11 mouse cellular contexts compared by ENCODE assay signal in the genomic region with DNA sequence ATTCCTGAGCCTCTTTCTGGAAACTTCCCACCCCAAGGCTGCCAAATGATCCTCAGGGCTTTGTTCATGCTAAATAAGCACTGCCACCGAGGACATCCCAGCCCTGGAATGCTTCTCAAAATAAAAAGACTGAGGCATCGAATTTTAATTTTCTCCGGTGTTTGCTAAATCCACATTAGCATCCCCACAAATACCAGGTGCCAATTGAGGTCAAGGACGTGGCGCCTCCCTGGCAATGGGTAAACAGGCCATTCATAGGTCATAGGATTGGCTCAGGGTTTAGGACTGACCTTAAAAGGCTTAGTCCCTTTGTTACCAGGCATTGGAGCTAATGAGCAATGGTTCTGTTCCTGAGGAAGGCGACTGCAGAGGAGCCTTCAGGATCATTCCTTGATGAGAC.
"Had no signal": no experiment of that assay in that cellular context is flagged by ENCODE, and none has a peak within 500 bp of the region (broad histone marks: within the 10 kb centered on the region; RNA-seq: fewer than 3 reads in every experiment).

No protein-coding gene starts in this region.

- H3K27ac ChIP-seq: kidney, embryonic 15.5 days; limb, embryonic 13.5 days; midbrain, embryonic 10.5 days; neural tube, embryonic 15.5 days; stomach, postnatal 0 days had no signal

- H3K4me1 ChIP-seq: kidney, embryonic 15.5 days; limb, embryonic 13.5 days; neural tube, embryonic 15.5 days had no signal

- H3K9ac ChIP-seq: kidney, embryonic 15.5 days; limb, embryonic 13.5 days; lung, embryonic 14.5 days; neural tube, embryonic 15.5 days had no signal

- H3K4me3 ChIP-seq: kidney, embryonic 15.5 days; limb, embryonic 13.5 days; midbrain, embryonic 10.5 days; myocyte; neural tube, embryonic 15.5 days had no signal

- H3K9me3 ChIP-seq: kidney, embryonic 15.5 days; limb, embryonic 13.5 days; midbrain, embryonic 10.5 days; neural tube, embryonic 15.5 days had no signal

- DNase-seq: left cerebral cortex, postnatal 4 days; lung, embryonic 14.5 days; lung, postnatal 10 days; lung, postnatal 4 days; midbrain, embryonic 14.5 days had no signal

- H3K27me3 ChIP-seq: kidney, embryonic 15.5 days; limb, embryonic 13.5 days; neural tube, embryonic 15.5 days had no signal

- H3K36me3 ChIP-seq: neural tube, embryonic 15.5 days had no signal
